Mouse (Mus musculus) embryonic fibroblast, embryonic 13.5 days (primary cell): Measurements from ENCODE around the gene Vgll2. TPM values are rescaled to one million over a fixed set of nuclear protein-coding genes. Genes with fewer than 3 reads are reported as not detected.
A peak's percentile ranks its signal among the peaks of the same experiment; 100 is the strongest.

ENCODE experiments used
- H3K27ac ChIP-seq: 2 replicates; pipeline ENCODE4 v1.5.1; 2012; ENCODE audit warnings: low read length, control low read depth, inconsistent platforms; ENCODE audit not compliant: insufficient read depth
- H3K4me1 ChIP-seq: 2 replicates; pipeline ENCODE4 v1.6.1; 2011; ENCODE audit warnings: low read length; ENCODE audit not compliant: control insufficient read depth, insufficient read depth
- H3K4me3 ChIP-seq: 2 replicates; pipeline ENCODE4 v1.5.1; 2011; ENCODE audit warnings: mild to moderate bottlenecking, control low read depth, low read length; ENCODE audit not compliant: insufficient read depth
- CTCF ChIP-seq: IDR thresholded peaks from 2 replicates; pipeline ENCODE4 v1.5.1; 2011; ENCODE audit warnings: mild to moderate bottlenecking, control low read depth, low read length, moderate library complexity, borderline replicate concordance; ENCODE audit not compliant: insufficient read depth
- POLR2A ChIP-seq: IDR thresholded peaks from 2 replicates; pipeline ENCODE4 v1.6.1; 2011; ENCODE audit warnings: low read depth, mild to moderate bottlenecking, control low read depth, low read length, moderate library complexity
- polyA plus RNA-seq: library from polyadenylated mRNA; stranded (reverse); fragments of >200 nt; gene quantifications from 2 replicates; pipeline ENCODE4 v1.2.4, GENCODE M21; 2011; ENCODE audit warnings: low read depth; ENCODE audit not compliant: missing spikeins, insufficient read length

Gene Vgll2
- polyA plus RNA-seq, 1 experiment = not detected

- Histone ChIP-seq H3K4me1 (no peaks in the 10 kb centered on the region), H3K4me3 (no peak overlapping the region), H3K27ac (no peak overlapping the region)
- TF ChIP-seq POLR2A = no peak
- TF ChIP-seq CTCF = no peak
Measured at GRCm38 (mm10) chr10:52048287-52048686, 26.0 kb downstream of the Vgll2 start.

GRCm38 (mm10) chr10:52072482-52072881 lies 50.2 kb downstream of the Vgll2 start:
- no peaks in the 10 kb centered on the region for H3K4me1 ChIP-seq
- no peak overlapping the region for H3K27ac ChIP-seq
- H3K4me3 ChIP-seq = no peak overlapping the region
- TF ChIP-seq CTCF (0 out of 2 replicates have a peak, but pooled peaks have one; percentile 7), POLR2A (no peak)

Other genes with a start within 250 kb of the Vgll2 start
- gene Ros1, start 172.7 kb downstream of the Vgll2 start, polyA plus RNA-seq = not detected in 2 replicates
- gene Dcbld1, start 211.1 kb downstream of the Vgll2 start, polyA plus RNA-seq = 6.5 and 6.8 TPM in 2 replicates